Mouse (Mus musculus) hindbrain, postnatal 0 days (tissue): ENCODE results near the gene Rbpms2. TPM values are rescaled to one million over a fixed set of nuclear protein-coding genes. Genes with fewer than 3 reads are reported as not detected.
A peak's percentile ranks its signal among the peaks of the same experiment; 100 is the strongest.
"Not testable (repeated sequence)": the region's sequence is repeated elsewhere in the genome, so short reads cannot be mapped to it uniquely, and the experiment has no call there.

Experiments
- ATAC-seq: fragments of 200-750 bp; cut with Nextera tagmentation; 2 replicates; pipeline ENCODE4 v1.8.0; 2017; ENCODE audit warnings: mild to moderate bottlenecking, moderate TSS enrichment, moderate library complexity
- DNase-seq: peaks from one replicate; pipeline ENCODE4 v3.0.0-alpha.2; 2015; ENCODE audit warnings: low spot score
- H3K27ac ChIP-seq: fragments of 300-500 bp; sonication (generic); 2 replicates; pipeline ENCODE4 v1.5.1; 2014; ENCODE audit warnings: mild to moderate bottlenecking
- H3K27me3 ChIP-seq: fragments of 300-500 bp; sonication (generic); 2 replicates; pipeline ENCODE4 v1.6.1; 2014; ENCODE audit warnings: low read length, mixed read lengths; ENCODE audit not compliant: insufficient read depth
- H3K36me3 ChIP-seq: fragments of 300-500 bp; sonication (generic); 2 replicates; pipeline ENCODE4 v1.6.1; 2014; ENCODE audit warnings: low read length, mixed read lengths; ENCODE audit not compliant: insufficient read depth
- H3K4me1 ChIP-seq: fragments of 300-500 bp; sonication (generic); 2 replicates; pipeline ENCODE4 v1.6.1; 2014; ENCODE audit warnings: antibody characterized with exemption, low read length, mixed read lengths; ENCODE audit not compliant: insufficient read depth
- H3K4me2 ChIP-seq: fragments of 300-500 bp; sonication (generic); 2 replicates; pipeline ENCODE4 v1.6.1; 2014; ENCODE audit warnings: low read depth, mild to moderate bottlenecking, low read length, moderate library complexity, mixed read lengths
- H3K4me3 ChIP-seq: fragments of 300-500 bp; sonication (generic); 2 replicates; pipeline ENCODE4 v1.5.1; 2014; ENCODE audit warnings: low read length
- H3K9ac ChIP-seq: fragments of 300-500 bp; sonication (generic); replicated peaks from 2 replicates; pipeline ENCODE4 v1.6.1; 2014; ENCODE audit warnings: mild to moderate bottlenecking, low read length, moderate library complexity, mixed read lengths
- H3K9me3 ChIP-seq: fragments of 300-500 bp; sonication (generic); 2 replicates; pipeline ENCODE4 v1.6.1; 2016; ENCODE audit warnings: low read length, mixed read lengths
- CTCF ChIP-seq: IDR thresholded peaks from 2 replicates; pipeline ENCODE4 v1.5.1; 2016; ENCODE audit warnings: antibody characterized with exemption, control low read depth, low read depth
- WGBS: fragments of 180-500 bp; shearing (Covaris S2); extraction: QIAGEN DNeasy Blood & Tissue Kit; methylation state at CpG from one replicate; pipeline ENCODE4 v1.1.7; 2014; 5-methylcytosine and 5-hydroxymethylcytosine counted together
- polyA plus RNA-seq: library from polyadenylated mRNA; unstranded; fragments of >200 nt; fragmentation: Nextera tagmentation; extraction: Ambion mirVana; gene quantifications from 2 replicates; pipeline ENCODE4 v1.2.1, GENCODE M21; 2015
- total RNA-seq: library from RNA; depleted of rRNA; stranded (reverse); fragments of >200 nt; gene quantifications from 2 replicates; pipeline ENCODE4 v1.2.3, GENCODE M21; 2014

Rbpms2 gene
- total and polyA plus RNA-seq, 2 experiments from 2014 or later, result 3.3 to 5.1 TPM

DNA sequence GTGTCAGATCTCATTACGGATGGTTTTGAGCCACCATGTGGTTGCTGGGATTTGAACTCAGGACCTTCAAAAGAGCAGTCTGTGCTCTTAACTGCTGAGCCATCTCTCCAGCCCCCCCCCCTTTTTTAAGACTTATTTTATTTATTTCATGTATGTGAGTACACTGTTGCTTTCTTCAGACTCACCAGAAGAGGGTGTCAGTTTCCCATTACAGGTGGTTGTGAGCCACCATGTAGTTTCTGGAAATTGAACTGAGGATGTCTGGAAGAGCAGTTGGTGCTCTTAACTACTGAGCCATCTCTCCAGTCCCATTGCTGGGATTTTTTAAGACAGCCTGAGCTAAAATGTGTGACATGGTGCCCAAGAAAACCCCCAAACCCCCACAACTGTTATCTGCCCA is 22.5 kb downstream of the Rbpms2 start:
- not testable (repeated sequence) for ATAC-seq, H3K4me3 ChIP-seq, H3K9me3 ChIP-seq, H3K36me3 ChIP-seq, H3K4me2 ChIP-seq, H3K4me1 ChIP-seq, H3K9ac ChIP-seq, DNase-seq, H3K27ac ChIP-seq, H3K27me3 ChIP-seq
- TF ChIP-seq CTCF, result peak; percentile 35; the same call in 1 of the 2 replicates
- 93% methylated on average over 1 of the region's 1 CpGs for WGBS

DNA sequence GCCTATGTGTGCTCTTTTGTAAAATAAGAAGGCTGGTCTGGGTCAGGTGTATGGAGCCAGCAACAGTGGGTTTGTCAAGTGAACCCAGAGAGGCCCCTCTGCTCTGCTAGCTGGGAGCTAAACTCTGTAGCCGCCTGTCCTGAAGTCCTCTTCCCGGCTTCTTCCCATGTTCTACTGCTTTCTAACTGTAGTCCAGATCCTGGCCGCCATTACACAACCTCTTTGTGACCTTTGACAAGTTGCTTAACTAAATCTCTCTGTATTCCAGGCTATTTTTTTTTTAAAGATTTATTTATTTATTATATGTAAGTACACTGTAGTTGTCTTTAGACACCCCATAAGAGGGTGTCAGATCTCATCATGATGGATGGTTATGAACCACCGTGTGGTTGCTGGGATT is 24.3 kb downstream of the Rbpms2 start:
- H3K9ac ChIP-seq, result no peak overlapping the region
- no peak overlapping the region for H3K4me2 ChIP-seq
- no peaks in the 10 kb centered on the region for H3K4me1 ChIP-seq
- ATAC-seq, result no peak
- H3K27ac ChIP-seq, result no peak overlapping the region
- 93% methylated on average over 4 of the region's 4 CpGs for WGBS
- no peak for DNase-seq
- H3K4me3 ChIP-seq, result no peak overlapping the region
- H3K27me3 ChIP-seq, result no peaks in the 10 kb centered on the region
- H3K9me3 ChIP-seq, result no peaks in the 10 kb centered on the region
- no peak for TF ChIP-seq CTCF
- no peaks in the 10 kb centered on the region for H3K36me3 ChIP-seq

DNA sequence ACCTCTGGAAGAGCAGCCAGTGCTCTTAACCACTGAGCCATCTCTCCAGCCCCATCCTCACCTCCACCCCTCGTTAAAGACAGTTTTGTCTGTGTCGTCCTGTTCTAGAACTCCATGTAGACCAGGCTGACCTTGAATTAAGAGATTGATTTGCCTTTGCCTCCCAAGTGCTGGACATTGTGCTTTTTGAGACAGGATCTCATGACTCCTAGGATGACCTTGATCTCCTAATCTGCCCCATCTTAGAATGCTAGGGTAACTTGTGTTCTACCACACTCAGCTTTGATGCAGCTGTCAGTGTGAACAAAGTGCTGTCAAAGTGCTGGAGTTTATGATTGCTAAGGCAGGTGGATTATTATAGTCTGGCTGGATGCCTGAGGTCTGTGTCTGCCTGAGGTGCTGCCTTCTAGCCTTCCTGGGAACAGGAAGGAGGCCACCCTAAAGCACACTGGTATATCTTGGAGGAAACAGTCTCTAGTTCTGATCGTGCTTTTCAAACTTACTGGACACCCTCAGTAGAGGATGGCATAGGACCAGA is 25.3 kb downstream of the Rbpms2 start:
- DNase-seq (no peak), ATAC-seq (no peak)
- Histone ChIP-seq H3K4me3 (no peak overlapping the region), H3K9me3 (no peaks in the 10 kb centered on the region), H3K36me3 (no peaks in the 10 kb centered on the region), H3K9ac (no peak overlapping the region), H3K27ac (no peak overlapping the region), H3K4me1 (no peaks in the 10 kb centered on the region), H3K4me2 (no peak overlapping the region), H3K27me3 (no peaks in the 10 kb centered on the region)
- TF ChIP-seq CTCF, result no peak
- WGBS, result 90% methylated on average over 3 of the region's 3 CpGs

DNA sequence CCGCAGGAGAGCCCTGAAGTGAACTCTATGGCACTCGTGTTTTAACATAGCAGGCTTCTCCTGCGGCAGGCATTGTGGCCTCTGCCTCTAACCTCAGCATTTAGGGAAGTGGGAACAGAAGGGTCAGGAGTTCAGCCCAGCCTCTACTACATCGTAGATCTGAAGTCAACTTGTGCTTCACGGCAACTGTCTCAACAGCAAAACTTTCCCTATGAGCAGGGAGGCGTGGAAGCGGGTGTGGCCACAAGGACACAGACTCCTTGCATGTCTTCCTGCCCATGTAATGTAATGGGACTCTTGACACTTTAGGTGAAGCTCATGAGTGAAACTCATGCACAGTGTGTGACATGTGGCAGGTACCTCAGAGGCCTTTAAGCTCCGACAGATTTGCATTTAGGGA is 26.1 kb downstream of the Rbpms2 start:
- no peak for TF ChIP-seq CTCF
- H3K36me3 ChIP-seq, result no peaks in the 10 kb centered on the region
- no peak overlapping the region for H3K9ac ChIP-seq
- ATAC-seq (no peak), DNase-seq (no peak)
- H3K27me3 ChIP-seq, result no peaks in the 10 kb centered on the region
- H3K4me2 ChIP-seq, result no peak overlapping the region
- WGBS, result 83% methylated on average over 8 of the region's 8 CpGs
- H3K4me3 ChIP-seq, result no peak overlapping the region
- H3K9me3 ChIP-seq, result no peaks in the 10 kb centered on the region
- no peak overlapping the region for H3K27ac ChIP-seq
- no peaks in the 10 kb centered on the region for H3K4me1 ChIP-seq

DNA sequence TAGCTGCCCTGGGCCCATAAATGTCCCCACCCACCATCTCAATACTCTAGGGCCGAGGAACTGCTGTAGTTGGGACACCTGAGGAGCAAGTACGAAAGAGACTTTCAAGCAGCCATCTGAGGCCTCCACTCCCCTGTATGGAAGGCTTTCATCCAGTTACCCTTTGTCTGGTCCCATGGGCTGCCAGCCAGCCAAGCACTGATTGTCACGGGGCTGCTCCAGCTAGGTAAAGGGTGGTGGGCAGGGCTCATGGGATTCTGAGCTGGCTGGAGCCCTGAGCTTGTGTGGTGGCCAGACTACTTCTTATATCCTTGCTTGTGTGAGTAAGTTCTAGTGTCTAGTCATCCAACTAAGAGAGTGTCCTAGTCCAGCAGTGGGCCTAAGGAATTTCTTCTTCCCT is 27.8 kb downstream of the Rbpms2 start:
- WGBS, result 55% methylated on average over 3 of the region's 3 CpGs
- H3K4me1 ChIP-seq, result no peaks in the 10 kb centered on the region

DNA sequence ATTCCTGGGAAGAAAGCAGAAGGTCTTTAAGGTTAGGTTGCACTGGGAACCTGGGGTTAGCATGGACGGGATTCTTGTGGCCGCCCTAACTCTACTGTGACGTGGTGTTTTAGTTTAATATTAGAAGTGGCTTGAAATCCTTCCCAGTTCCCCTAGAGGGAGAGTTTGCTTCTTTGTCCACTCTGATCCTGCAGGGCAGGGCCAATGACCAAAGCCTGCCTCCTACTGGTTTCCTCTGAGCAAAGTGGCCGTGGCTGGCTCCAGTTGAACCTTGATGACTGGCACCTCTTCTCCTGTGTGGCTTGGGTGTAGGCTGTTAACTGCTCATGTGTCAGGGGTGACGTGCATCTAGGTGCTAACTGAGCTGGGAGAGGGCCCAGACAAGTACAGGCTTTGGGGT is 31.6 kb downstream of the Rbpms2 start:
- H3K9me3 ChIP-seq, result no peaks in the 10 kb centered on the region
- H3K27me3 ChIP-seq, result no peaks in the 10 kb centered on the region
- H3K36me3 ChIP-seq, result no peaks in the 10 kb centered on the region
- 66% methylated on average over 5 of the region's 5 CpGs for WGBS
- no peak overlapping the region for H3K27ac ChIP-seq
- no peak overlapping the region for H3K9ac ChIP-seq
- no peak for ATAC-seq
- no peaks in the 10 kb centered on the region for H3K4me1 ChIP-seq
- H3K4me2 ChIP-seq, result no peak overlapping the region
- TF ChIP-seq CTCF, result peak; percentile 18
- H3K4me3 ChIP-seq, result no peak overlapping the region
- DNase-seq, result no peak

More for the DNA sequence above, 27.8 kb downstream of the Rbpms2 start:
- no peak overlapping the region for H3K4me3 ChIP-seq
- no peaks in the 10 kb centered on the region for H3K9me3 ChIP-seq
- DNase-seq (no peak), ATAC-seq (no peak)
- H3K4me2 ChIP-seq, result no peak overlapping the region
- no peak overlapping the region for H3K9ac ChIP-seq
- H3K27ac ChIP-seq, result no peak overlapping the region
- no peaks in the 10 kb centered on the region for H3K36me3 ChIP-seq
- TF ChIP-seq CTCF, result no peak
- no peaks in the 10 kb centered on the region for H3K27me3 ChIP-seq

DNA sequence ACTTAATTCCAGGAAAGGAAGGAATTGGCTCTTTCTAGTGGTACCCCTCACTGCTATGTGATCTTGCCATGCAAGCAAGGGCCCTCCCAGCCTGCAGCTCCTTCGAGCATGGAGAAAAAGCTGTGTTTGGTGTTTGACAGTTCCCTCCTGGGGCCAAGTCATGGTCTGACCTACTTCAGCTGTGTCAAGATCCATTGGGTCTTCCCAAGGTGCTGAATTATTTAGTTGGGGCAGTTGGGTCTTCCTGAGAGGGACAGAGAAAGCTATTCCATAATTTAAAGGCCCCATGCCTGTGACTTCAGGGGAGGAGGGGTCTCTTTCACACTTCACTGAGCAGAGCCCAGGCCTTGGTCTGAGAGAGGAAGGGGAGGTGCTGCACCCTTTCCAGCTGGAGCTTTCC is 32.0 kb downstream of the Rbpms2 start:
- no peak for TF ChIP-seq CTCF
- no peak overlapping the region for H3K4me2 ChIP-seq
- 60% methylated on average over 1 of the region's 1 CpGs for WGBS
- DNase-seq (no peak), ATAC-seq (no peak)
- no peak overlapping the region for H3K4me3 ChIP-seq
- H3K9ac ChIP-seq, result no peak overlapping the region
- H3K36me3 ChIP-seq, result no peaks in the 10 kb centered on the region
- no peak overlapping the region for H3K27ac ChIP-seq
- H3K9me3 ChIP-seq, result no peaks in the 10 kb centered on the region
- no peaks in the 10 kb centered on the region for H3K27me3 ChIP-seq
- no peaks in the 10 kb centered on the region for H3K4me1 ChIP-seq
